Mouse (Mus musculus): ENCODE measurements around the gene Tsga10ip. TPM values are rescaled to one million over a fixed set of nuclear protein-coding genes. Genes with fewer than 3 reads are reported as not detected.
A peak's percentile ranks its signal among the peaks of the same experiment; 100 is the strongest.

The Tsga10ip gene
- polyA plus RNA-seq, 1 experiment from 2014 or later = not detected

DNA sequence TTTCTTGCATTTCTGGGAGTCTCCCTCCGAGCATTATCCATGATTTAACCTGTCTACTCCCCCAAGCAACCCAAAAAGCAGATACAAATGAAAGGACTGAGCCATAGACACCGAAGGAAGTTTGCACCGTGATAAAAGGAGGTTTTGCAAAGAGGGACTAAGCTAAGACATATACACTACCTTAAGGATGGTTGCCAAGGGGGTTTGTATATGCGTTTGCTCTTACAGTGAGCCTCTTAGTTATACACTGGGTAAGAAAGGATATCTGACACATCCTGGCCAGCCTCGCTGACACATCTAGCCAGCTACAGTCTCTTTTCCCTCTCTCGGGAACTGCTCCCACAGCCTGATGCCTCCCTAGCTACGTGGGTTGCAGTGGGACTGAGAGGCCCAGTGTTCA, 31.6 kb upstream of the Tsga10ip start:
- Histone ChIP-seq H3K36me3 (ENCODE audit: control insufficient read depth, insufficient read depth, low read length) (peaks cover 6% of the 10 kb centered on the region), H3K4me3 (replicated peaks; ENCODE audit: low read depth, low read length) (no peak overlapping the region), H3K4me2 (ENCODE audit: low read length) (peak overlapping the region; percentile 47; the same call in 1 of the 2 replicates), H3K4me1 (ENCODE audit: control insufficient read depth, insufficient read depth, low read length) (peaks cover 8% of the 10 kb centered on the region; the same call in 1 of the 2 replicates), H3K27ac (replicated peaks; ENCODE audit: low read depth, low read length) (no peak overlapping the region), H3K9ac (replicated peaks; ENCODE audit: low read length) (peak overlapping the region; percentile 40; the same call in 1 of the 2 replicates), H3K9me3 (ENCODE audit: control insufficient read depth, low read length) (no peaks in the 10 kb centered on the region), H3K27me3 (ENCODE audit: control insufficient read depth, insufficient read depth, low read length) (no peaks in the 10 kb centered on the region)
- no peak for ATAC-seq (ENCODE audit: low FRiP score, low TSS enrichment)
- DNase-seq = no peak
- WGBS = 70% methylated on average over 7 of the region's 7 CpGs

DNA sequence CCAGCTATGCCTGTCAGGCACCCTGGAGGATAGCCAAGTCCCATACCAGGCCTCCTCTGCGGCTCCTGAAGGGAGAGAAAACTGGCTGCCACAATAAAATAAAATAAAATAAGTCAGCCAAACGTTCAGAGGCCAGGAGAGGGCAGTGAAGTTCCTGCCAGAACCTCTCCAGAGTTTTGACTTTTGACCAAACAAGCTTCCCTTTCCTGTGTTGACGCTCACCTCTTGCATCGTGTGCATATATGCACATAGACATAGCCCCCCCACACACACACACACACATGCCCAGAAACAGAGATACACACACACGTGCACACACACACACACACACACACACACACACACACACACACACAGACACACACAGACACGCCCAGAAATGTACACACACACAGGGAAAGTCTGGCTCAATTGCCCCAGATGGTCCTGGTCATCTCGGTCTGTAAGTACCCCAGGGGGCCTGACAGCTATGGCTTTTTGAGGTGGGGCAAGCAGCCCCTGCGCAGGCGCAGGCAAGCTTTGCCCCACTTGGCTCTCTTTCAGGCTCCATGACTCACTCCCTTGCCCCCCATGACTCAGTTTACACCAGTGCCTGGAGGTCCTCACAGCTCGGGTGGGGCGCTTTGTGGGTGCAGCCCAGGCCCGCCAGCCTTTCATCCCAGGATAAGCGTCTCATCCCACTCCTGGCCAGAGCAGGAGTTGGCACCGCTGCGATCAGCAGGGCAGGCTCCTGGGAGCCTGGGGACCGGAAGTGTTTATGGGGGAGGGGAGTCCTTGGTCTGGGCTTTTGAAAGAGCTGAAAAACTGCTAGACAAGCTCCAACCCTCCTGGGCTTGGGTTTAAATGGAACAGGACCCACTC, 30.9 kb upstream of the Tsga10ip start:
- DNase-seq (peak; percentile 53), ATAC-seq (ENCODE audit: low FRiP score, low TSS enrichment) (no peak)
- Histone ChIP-seq H3K9me3 (ENCODE audit: control insufficient read depth, low read length) (no peaks in the 10 kb centered on the region), H3K27me3 (ENCODE audit: control insufficient read depth, insufficient read depth, low read length) (no peaks in the 10 kb centered on the region), H3K36me3 (ENCODE audit: control insufficient read depth, insufficient read depth, low read length) (peaks cover 8% of the 10 kb centered on the region), H3K4me3 (replicated peaks; ENCODE audit: low read depth, low read length) (no peak overlapping the region), H3K27ac (replicated peaks; ENCODE audit: low read depth, low read length) (no peak overlapping the region), H3K9ac (replicated peaks; ENCODE audit: low read length) (peak overlapping the region; percentile 40; the same call in 1 of the 2 replicates), H3K4me2 (ENCODE audit: low read length) (peak overlapping the region; percentile 47), H3K4me1 (ENCODE audit: control insufficient read depth, insufficient read depth, low read length) (peaks cover 8% of the 10 kb centered on the region; the same call in 1 of the 2 replicates)
- WGBS = 12% methylated on average over 16 of the region's 16 CpGs

DNA sequence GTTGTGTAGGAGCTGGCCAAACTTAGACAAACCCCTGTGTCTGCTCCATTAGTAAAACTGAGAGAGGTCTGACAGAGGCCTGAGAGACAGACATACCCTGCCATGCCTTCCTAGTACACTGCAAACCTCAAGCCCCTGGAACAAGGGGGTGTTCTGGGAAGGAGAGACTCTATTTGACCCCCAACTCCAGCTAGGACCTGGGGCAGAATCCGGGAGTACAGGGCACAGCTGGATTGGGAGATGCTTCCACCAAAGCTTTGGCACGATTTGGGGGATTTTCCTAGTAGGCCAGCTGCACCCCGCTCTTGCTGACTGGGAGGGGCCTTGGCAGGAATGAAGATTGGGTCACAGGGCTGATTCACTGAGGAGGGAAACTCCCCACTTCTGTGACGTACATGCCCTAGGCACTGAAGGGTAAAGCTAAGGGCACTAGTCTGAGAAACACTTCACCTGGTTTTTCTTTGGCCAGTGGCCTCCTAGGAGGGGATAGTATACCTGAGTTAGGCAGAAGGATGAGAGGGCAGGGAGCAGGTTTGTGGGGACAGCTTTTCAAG, 29.7 kb upstream of the Tsga10ip start:
- ATAC-seq (ENCODE audit: low FRiP score, low TSS enrichment) (no peak), DNase-seq (no peak)
- Histone ChIP-seq H3K9ac (replicated peaks; ENCODE audit: low read length) (no peak overlapping the region), H3K27me3 (ENCODE audit: control insufficient read depth, insufficient read depth, low read length) (no peaks in the 10 kb centered on the region), H3K36me3 (ENCODE audit: control insufficient read depth, insufficient read depth, low read length) (peaks cover 12% of the 10 kb centered on the region), H3K27ac (replicated peaks; ENCODE audit: low read depth, low read length) (no peak overlapping the region), H3K4me2 (ENCODE audit: low read length) (no peak overlapping the region), H3K4me3 (replicated peaks; ENCODE audit: low read depth, low read length) (no peak overlapping the region), H3K4me1 (ENCODE audit: control insufficient read depth, insufficient read depth, low read length) (peaks cover 11% of the 10 kb centered on the region; the same call in 1 of the 2 replicates), H3K9me3 (ENCODE audit: control insufficient read depth, low read length) (no peaks in the 10 kb centered on the region)
- 80% methylated on average over 4 of the region's 4 CpGs for WGBS

DNA sequence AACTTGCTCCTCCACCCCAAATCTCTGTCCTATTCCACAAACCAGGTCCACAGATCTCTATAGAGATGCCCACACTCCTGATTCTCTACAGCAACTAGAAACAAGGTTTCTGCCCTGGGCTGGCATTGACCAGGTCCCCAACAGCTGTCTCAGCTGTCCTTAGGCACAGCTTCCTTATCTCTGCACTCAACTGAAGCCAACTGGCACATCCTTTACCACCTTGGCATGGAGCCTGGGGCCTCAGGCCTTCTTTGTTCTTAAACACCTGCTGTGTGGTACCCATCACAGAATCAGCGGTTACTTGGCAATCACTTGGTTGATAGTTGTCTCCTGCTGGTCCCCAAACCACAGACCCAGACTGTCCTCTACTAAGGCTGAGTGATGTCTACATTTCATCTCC, 28.1 kb upstream of the Tsga10ip start:
- no peak for ATAC-seq (ENCODE audit: low FRiP score, low TSS enrichment)
- H3K4me3 ChIP-seq (replicated peaks; ENCODE audit: low read depth, low read length) = no peak overlapping the region
- no peaks in the 10 kb centered on the region for H3K9me3 ChIP-seq (ENCODE audit: control insufficient read depth, low read length)
- WGBS = 79% methylated on average over 1 of the region's 1 CpGs
- H3K27me3 ChIP-seq (ENCODE audit: control insufficient read depth, insufficient read depth, low read length) = no peaks in the 10 kb centered on the region
- no peak overlapping the region for H3K27ac ChIP-seq (replicated peaks; ENCODE audit: low read depth, low read length)
- peaks cover 24% of the 10 kb centered on the region for H3K4me1 ChIP-seq (ENCODE audit: control insufficient read depth, insufficient read depth, low read length)
- H3K36me3 ChIP-seq (ENCODE audit: control insufficient read depth, insufficient read depth, low read length) = peaks cover 22% of the 10 kb centered on the region
- no peak overlapping the region for H3K4me2 ChIP-seq (ENCODE audit: low read length)
- no peak overlapping the region for H3K9ac ChIP-seq (replicated peaks; ENCODE audit: low read length)
- DNase-seq = no peak

DNA sequence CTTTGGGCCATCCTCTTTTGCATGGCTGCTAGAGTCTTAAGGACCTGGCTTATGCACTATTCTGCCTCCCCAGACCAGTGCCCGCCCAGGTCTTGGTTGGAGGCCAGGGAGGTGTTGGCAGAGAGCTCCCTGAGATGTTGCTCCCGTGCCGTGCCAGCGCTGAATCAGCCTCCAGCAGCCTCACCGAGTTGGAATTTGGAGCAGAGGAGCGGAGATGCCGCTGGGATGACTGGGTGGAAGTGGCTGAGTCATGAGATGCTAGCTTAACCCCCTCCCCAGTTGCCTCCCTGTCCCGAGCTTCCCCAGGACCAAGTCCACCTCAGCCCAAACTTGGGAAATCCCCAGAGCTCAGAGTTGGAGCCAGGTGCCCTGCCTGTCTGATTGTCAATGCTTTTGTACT, 27.5 kb upstream of the Tsga10ip start:
- H3K4me2 ChIP-seq (ENCODE audit: low read length) = no peak overlapping the region

DNA sequence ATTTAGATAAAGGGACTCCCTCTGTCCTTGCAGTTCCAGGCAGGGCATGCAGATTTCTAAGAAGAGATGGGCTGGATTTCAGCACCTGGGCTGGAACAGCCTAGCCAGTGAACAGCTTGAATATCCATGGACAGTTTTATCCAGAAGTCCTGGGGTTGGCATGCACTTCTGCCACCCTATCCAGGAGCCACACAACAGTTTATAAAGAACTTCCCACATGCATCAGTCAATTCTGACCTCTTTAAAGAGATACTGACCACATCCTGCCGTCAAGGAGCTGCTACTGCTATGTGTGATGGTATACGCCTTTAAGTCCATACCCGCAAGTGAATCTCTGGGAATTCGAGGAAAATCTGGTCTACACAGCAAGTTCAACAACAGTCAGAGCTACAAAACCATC, 26.9 kb upstream of the Tsga10ip start:
- DNase-seq = no peak
- no peak overlapping the region for H3K27ac ChIP-seq (replicated peaks; ENCODE audit: low read depth, low read length)
- H3K27me3 ChIP-seq (ENCODE audit: control insufficient read depth, insufficient read depth, low read length) = no peaks in the 10 kb centered on the region
- WGBS = 84% methylated on average over 4 of the region's 4 CpGs
- peaks cover 24% of the 10 kb centered on the region for H3K4me1 ChIP-seq (ENCODE audit: control insufficient read depth, insufficient read depth, low read length)
- H3K9ac ChIP-seq (replicated peaks; ENCODE audit: low read length) = 0 out of 2 replicates have a peak overlapping the region, but pooled peaks have one; percentile 14
- H3K4me3 ChIP-seq (replicated peaks; ENCODE audit: low read depth, low read length) = no peak overlapping the region
- H3K4me2 ChIP-seq (ENCODE audit: low read length) = no peak overlapping the region
- peaks cover 22% of the 10 kb centered on the region for H3K36me3 ChIP-seq (ENCODE audit: control insufficient read depth, insufficient read depth, low read length)
- no peak for ATAC-seq (ENCODE audit: low FRiP score, low TSS enrichment)
- H3K9me3 ChIP-seq (ENCODE audit: control insufficient read depth, low read length) = no peaks in the 10 kb centered on the region

More for the DNA sequence above, 27.5 kb upstream of the Tsga10ip start:
- Histone ChIP-seq H3K4me1 (ENCODE audit: control insufficient read depth, insufficient read depth, low read length) (peaks cover 24% of the 10 kb centered on the region), H3K27ac (replicated peaks; ENCODE audit: low read depth, low read length) (no peak overlapping the region), H3K4me3 (replicated peaks; ENCODE audit: low read depth, low read length) (no peak overlapping the region), H3K9ac (replicated peaks; ENCODE audit: low read length) (no peak overlapping the region), H3K27me3 (ENCODE audit: control insufficient read depth, insufficient read depth, low read length) (no peaks in the 10 kb centered on the region), H3K36me3 (ENCODE audit: control insufficient read depth, insufficient read depth, low read length) (peaks cover 22% of the 10 kb centered on the region), H3K9me3 (ENCODE audit: control insufficient read depth, low read length) (no peaks in the 10 kb centered on the region)
- DNase-seq = no peak
- no peak for ATAC-seq (ENCODE audit: low FRiP score, low TSS enrichment)
- 78% methylated on average over 8 of the region's 8 CpGs for WGBS

DNA sequence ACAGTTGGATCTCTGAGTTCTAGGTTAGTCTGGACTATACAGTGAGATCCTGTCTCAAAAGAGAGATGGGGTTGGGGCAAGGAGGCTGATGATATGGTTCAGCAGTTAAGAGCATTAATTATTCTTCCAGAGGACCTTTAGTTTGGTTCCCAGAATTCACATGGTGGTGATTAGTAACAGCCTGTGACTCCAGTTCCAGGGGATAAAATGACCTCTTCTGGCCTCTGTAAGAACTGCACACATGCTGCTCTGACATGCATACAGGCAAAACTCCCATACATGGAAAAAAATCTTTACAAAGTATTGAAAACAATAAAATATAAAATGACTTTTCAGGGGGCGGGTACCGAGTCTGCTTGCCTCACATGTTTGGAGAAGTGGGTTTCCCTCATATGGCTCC, 25.8 kb upstream of the Tsga10ip start:
- no peak overlapping the region for H3K4me3 ChIP-seq (replicated peaks; ENCODE audit: low read depth, low read length)
- no peaks in the 10 kb centered on the region for H3K9me3 ChIP-seq (ENCODE audit: control insufficient read depth, low read length)
- H3K36me3 ChIP-seq (ENCODE audit: control insufficient read depth, insufficient read depth, low read length) = peaks cover 24% of the 10 kb centered on the region
- H3K4me1 ChIP-seq (ENCODE audit: control insufficient read depth, insufficient read depth, low read length) = peaks cover 26% of the 10 kb centered on the region
- no peak overlapping the region for H3K27ac ChIP-seq (replicated peaks; ENCODE audit: low read depth, low read length)
- peak; percentile 60 for DNase-seq
- no peak overlapping the region for H3K4me2 ChIP-seq (ENCODE audit: low read length)
- 88% methylated on average over 2 of the region's 2 CpGs for WGBS
- H3K9ac ChIP-seq (replicated peaks; ENCODE audit: low read length) = no peak overlapping the region
- ATAC-seq (ENCODE audit: low FRiP score, low TSS enrichment) = no peak
- H3K27me3 ChIP-seq (ENCODE audit: control insufficient read depth, insufficient read depth, low read length) = no peaks in the 10 kb centered on the region

DNA sequence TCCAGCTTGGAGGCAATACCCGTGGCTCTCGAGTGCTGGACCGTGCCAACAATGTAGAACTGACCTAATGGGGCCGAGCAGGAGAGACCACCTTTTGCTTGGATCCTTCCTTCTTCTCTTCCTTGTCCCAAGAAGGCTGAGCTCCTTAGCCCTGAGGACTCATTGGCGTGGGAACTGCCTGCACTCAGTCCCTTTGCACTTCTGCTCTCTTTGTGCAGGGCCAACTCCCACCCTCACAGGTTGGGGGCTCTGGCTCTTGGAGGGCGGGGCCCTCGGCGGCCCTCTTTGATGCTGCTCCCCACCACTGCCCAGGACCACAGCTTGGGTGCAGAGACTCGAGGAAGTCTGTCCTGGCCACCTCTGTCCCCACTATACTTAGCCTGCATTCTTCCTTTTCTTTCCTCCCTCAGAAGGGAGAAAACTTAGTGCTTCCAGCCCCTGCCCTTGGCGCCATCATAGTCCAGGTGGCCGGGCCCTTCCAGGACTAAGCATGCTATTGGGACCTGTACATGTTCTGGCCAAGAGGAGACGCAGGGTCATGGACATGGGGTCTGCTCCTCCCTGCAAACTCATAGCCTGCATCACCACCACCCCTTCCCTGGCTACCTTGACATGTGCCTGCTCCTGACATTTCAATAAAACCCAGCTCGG, 24.4 kb upstream of the Tsga10ip start:
- DNase-seq (no peak), ATAC-seq (ENCODE audit: low FRiP score, low TSS enrichment) (no peak)
- peaks cover 29% of the 10 kb centered on the region for H3K4me1 ChIP-seq (ENCODE audit: control insufficient read depth, insufficient read depth, low read length)
- no peaks in the 10 kb centered on the region for H3K9me3 ChIP-seq (ENCODE audit: control insufficient read depth, low read length)
- H3K4me2 ChIP-seq (ENCODE audit: low read length) = peak overlapping the region; percentile 84; the same call in 1 of the 2 replicates
- H3K27ac ChIP-seq (replicated peaks; ENCODE audit: low read depth, low read length) = no peak overlapping the region
- 0 out of 2 replicates have a peak overlapping the region, but pooled peaks have one; percentile 81 for H3K4me3 ChIP-seq (replicated peaks; ENCODE audit: low read depth, low read length)
- H3K27me3 ChIP-seq (ENCODE audit: control insufficient read depth, insufficient read depth, low read length) = no peaks in the 10 kb centered on the region
- no peak overlapping the region for H3K9ac ChIP-seq (replicated peaks; ENCODE audit: low read length)
- H3K36me3 ChIP-seq (ENCODE audit: control insufficient read depth, insufficient read depth, low read length) = peaks cover 38% of the 10 kb centered on the region
- WGBS = 93% methylated on average over 13 of the region's 13 CpGs
